Mouse (Mus musculus) MEL (cell line): ENCODE data around the gene Omp. TPM values are rescaled to one million over a fixed set of nuclear protein-coding genes. Genes with fewer than 3 reads are reported as not detected.

Experiments
- DNase-seq: peaks from one replicate; pipeline ENCODE4 v3.0.0; 2011; ENCODE audit warnings: low read depth, low spot score
- H3K27ac ChIP-seq: 2 replicates; pipeline ENCODE4 v1.5.1; 2012; ENCODE audit warnings: low read depth, mild to moderate bottlenecking, control low read depth, low read length, moderate library complexity; ENCODE audit not compliant: control insufficient read depth
- H3K27me3 ChIP-seq, 2 experiments: fragments of 150-350 bp in 1 of 2; sonication (generic) in 1 of 2; 2 replicates each; pipeline ENCODE4 v1.6.1; 2012; ENCODE audit warnings: low read length in 2 of 2, mild to moderate bottlenecking in 2 of 2, improper control_type of control experiment in 1 of 2, moderate library complexity in 1 of 2; ENCODE audit not compliant: insufficient read depth in 2 of 2, control insufficient read depth in 1 of 2
- H3K36me3 ChIP-seq, 2 experiments: 2 replicates each; pipeline ENCODE4 v1.6.1; 2012 to 2014; ENCODE audit warnings: low read length in 2 of 2, improper control_type of control experiment in 1 of 2, inconsistent platforms in 1 of 2, mild to moderate bottlenecking in 1 of 2; ENCODE audit not compliant: insufficient read depth in 2 of 2, control insufficient read depth in 1 of 2
- H3K4me1 ChIP-seq, 2 experiments: fragments of 150-350 bp in 1 of 2; sonication (generic) in 1 of 2; 2 replicates each; pipeline ENCODE4 v1.6.1; 2012; ENCODE audit warnings: low read length in 2 of 2, improper control_type of control experiment in 1 of 2, mild to moderate bottlenecking in 1 of 2; ENCODE audit not compliant: insufficient read depth in 2 of 2, control insufficient read depth in 1 of 2
- H3K4me3 ChIP-seq, 2 experiments: fragments of 150-350 bp in 1 of 2; sonication (generic) in 1 of 2; 2 replicates each; pipeline ENCODE4 v1.5.1; 2012; ENCODE audit warnings: low read depth in 2 of 2, low read length in 2 of 2, mild to moderate bottlenecking in 2 of 2, moderate library complexity in 2 of 2, control low read depth in 1 of 2, improper control_type of control experiment in 1 of 2; ENCODE audit not compliant: control insufficient read depth in 1 of 2, insufficient read depth in 1 of 2
- H3K79me2 ChIP-seq: 2 replicates; pipeline ENCODE4 v1.6.1; 2012; ENCODE audit warnings: mild to moderate bottlenecking, low read length, moderate library complexity; ENCODE audit not compliant: control insufficient read depth, poor library complexity, insufficient read depth
- H3K9ac ChIP-seq: 2 replicates; pipeline ENCODE4 v1.6.1; 2012; ENCODE audit warnings: low read depth, mild to moderate bottlenecking, control low read depth, low read length, moderate library complexity; ENCODE audit not compliant: control insufficient read depth, poor library complexity, severe bottlenecking
- H3K9me3 ChIP-seq: fragments of 150-350 bp; sonication (generic); replicated peaks from 2 replicates; pipeline ENCODE4 v1.6.1; 2012; ENCODE audit warnings: mild to moderate bottlenecking, low read length, improper control_type of control experiment, moderate library complexity; ENCODE audit not compliant: insufficient read depth
- BHLHE40 ChIP-seq: IDR thresholded peaks from 2 replicates; pipeline ENCODE4 v1.6.1; 2012; ENCODE audit warnings: low read depth, mild to moderate bottlenecking, inconsistent platforms, low read length, improper control_type of control experiment, borderline replicate concordance
- CHD1 ChIP-seq: IDR thresholded peaks from 2 replicates; pipeline ENCODE4 v1.6.1; 2012; ENCODE audit warnings: low read depth, mild to moderate bottlenecking, inconsistent platforms, low read length, improper control_type of control experiment
- E2F4 ChIP-seq: IDR thresholded peaks from 2 replicates; pipeline ENCODE4 v1.6.1; 2011; ENCODE audit warnings: low read depth, low read length, improper control_type of control experiment, borderline replicate concordance
- EP300 ChIP-seq, 2 experiments: IDR thresholded peaks; 2 replicates each; pipeline ENCODE4 v1.6.1; 2011; ENCODE audit warnings: improper control_type of control experiment in 2 of 2, low read length in 2 of 2, low read depth in 1 of 2, mild to moderate bottlenecking in 1 of 2
- GATA1 ChIP-seq: IDR thresholded peaks from 2 replicates; pipeline ENCODE4 v1.6.1; 2011; ENCODE audit warnings: low read depth, low read length, improper control_type of control experiment
- MAFK ChIP-seq: IDR thresholded peaks from 2 replicates; pipeline ENCODE4 v1.6.1; 2011; ENCODE audit warnings: low read depth, mild to moderate bottlenecking, low read length, improper control_type of control experiment, borderline replicate concordance
- MYB ChIP-seq: IDR thresholded peaks from 2 replicates; pipeline ENCODE4 v1.6.1; 2011; ENCODE audit warnings: mild to moderate bottlenecking, low read depth, low read length, improper control_type of control experiment
- NELFE ChIP-seq: IDR thresholded peaks from 2 replicates; pipeline ENCODE4 v1.6.1; 2011; ENCODE audit warnings: low read depth, low read length, improper control_type of control experiment
- POLR2A ChIP-seq, 2 experiments: IDR thresholded peaks; 2 replicates each; pipeline ENCODE4 v1.6.1; 2011 to 2012; ENCODE audit warnings: low read length in 2 of 2, mild to moderate bottlenecking in 2 of 2, control low read depth in 1 of 2, improper control_type of control experiment in 1 of 2, low read depth in 1 of 2, moderate library complexity in 1 of 2; ENCODE audit not compliant: control insufficient read depth in 1 of 2, insufficient read depth in 1 of 2, poor library complexity in 1 of 2
- RAD21 ChIP-seq: IDR thresholded peaks from 2 replicates; pipeline ENCODE4 v1.6.1; 2011; ENCODE audit warnings: mild to moderate bottlenecking, low read depth, low read length, improper control_type of control experiment
- SMC3 ChIP-seq: IDR thresholded peaks from 2 replicates; pipeline ENCODE4 v1.6.1; 2011; ENCODE audit warnings: low read depth, low read length, improper control_type of control experiment
- TCF12 ChIP-seq: IDR thresholded peaks from 2 replicates; pipeline ENCODE4 v1.6.1; 2014; ENCODE audit warnings: low read depth, mild to moderate bottlenecking, inconsistent platforms, low read length, improper control_type of control experiment, moderate library complexity
- ZC3H11A ChIP-seq: IDR thresholded peaks from 2 replicates; pipeline ENCODE4 v1.6.1; 2012; ENCODE audit warnings: low read depth, mild to moderate bottlenecking, inconsistent platforms, low read length, improper control_type of control experiment
- ZKSCAN1 ChIP-seq: IDR thresholded peaks from 2 replicates; pipeline ENCODE4 v1.6.1; 2012; ENCODE audit warnings: low read depth, mild to moderate bottlenecking, inconsistent platforms, low read length, improper control_type of control experiment, moderate library complexity
- ZMIZ1 ChIP-seq: IDR thresholded peaks from 2 replicates; pipeline ENCODE4 v1.6.1; 2012; ENCODE audit warnings: low read depth, mild to moderate bottlenecking, inconsistent platforms, low read length, improper control_type of control experiment, moderate library complexity
- polyA plus RNA-seq, 2 experiments: library from polyadenylated mRNA; stranded (reverse) in 1 of 2; unstranded in 1 of 2; fragments of >175 nt in 1 of 2; fragments of >200 nt in 1 of 2; gene quantifications; 2 replicates each; pipeline versions ENCODE4 v1.2.1 to v1.2.4; 2012; ENCODE audit warnings: low replicate concordance in 2 of 2, low read depth in 1 of 2; ENCODE audit not compliant: insufficient read length in 2 of 2, insufficient read depth in 1 of 2, missing spikeins in 1 of 2
- total RNA-seq: library from RNA; depleted of rRNA; stranded (reverse); fragments of 300-350 nt; gene quantifications from 2 replicates; pipeline ENCODE4 v1.2.3, GENCODE M21; 2012

Gene Omp
- total and polyA plus RNA-seq, 3 experiments: 0.07 to 0.08 TPM; not detected in 1

DNA sequence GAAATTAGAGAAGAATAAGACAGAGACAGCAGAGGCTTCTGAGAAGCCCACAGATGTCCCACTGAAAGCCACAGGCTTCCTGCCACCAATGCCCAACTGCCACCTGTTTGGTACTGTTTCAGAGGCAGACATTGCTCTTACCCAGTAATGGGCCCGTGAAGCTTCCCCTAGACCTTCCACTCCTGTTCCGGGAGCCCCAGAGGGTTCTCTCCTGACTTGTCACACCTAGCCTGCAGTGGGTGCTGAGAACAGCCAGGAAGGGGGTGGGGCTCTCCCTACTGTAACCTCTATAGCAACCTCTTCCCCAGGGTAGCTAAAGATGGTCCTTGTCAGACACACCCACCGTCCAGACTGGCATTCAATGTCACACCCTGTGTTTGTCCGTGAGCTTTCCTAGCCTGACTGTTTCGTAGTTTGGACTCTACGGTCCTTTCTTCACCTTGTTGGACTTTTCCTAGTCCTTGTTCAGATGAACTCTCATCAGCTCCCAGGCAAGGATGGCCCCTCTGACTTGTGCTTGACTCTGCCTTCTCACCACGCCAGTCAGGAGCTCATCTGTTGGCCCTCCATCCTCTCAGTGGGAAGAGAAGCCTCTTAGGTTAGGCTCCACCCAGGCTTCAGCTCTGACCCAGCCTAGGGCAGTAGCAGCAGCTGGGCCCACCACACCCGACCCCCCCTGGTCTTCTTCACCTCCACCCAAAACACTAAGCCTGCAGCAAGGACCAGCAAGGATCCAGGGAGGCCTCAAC, 31.2 kb upstream of the Omp start:
- TF ChIP-seq RAD21: no peak
- TF ChIP-seq MYB: no peak
- no peak for TF ChIP-seq E2F4
- no peak for TF ChIP-seq TCF12
- TF ChIP-seq ZKSCAN1: no peak
- TF ChIP-seq POLR2A (IDR thresholded peaks at IDR 0.05; ENCODE audit: control insufficient read depth in 1 of 2, insufficient read depth in 1 of 2, low read depth in 1 of 2, low read length in 2 of 2, poor library complexity in 1 of 2): no peak
- TF ChIP-seq, all 39 proteins: peak for 0
- Histone ChIP-seq H3K4me1 (0 out of 4 replicates have a peak, but pooled peaks cover 2 to 3% of the 10 kb centered on the region in 2 experiments), H3K9me3 (no peaks in the 10 kb centered on the region), H3K27ac (no peak overlapping the region), H3K9ac (no peak overlapping the region), H3K79me2 (no peaks in the 10 kb centered on the region), H3K4me3 (no peak overlapping the region), H3K36me3 (no peaks in the 10 kb centered on the region), H3K27me3 (no peaks in the 10 kb centered on the region)
- no peak for DNase-seq

DNA sequence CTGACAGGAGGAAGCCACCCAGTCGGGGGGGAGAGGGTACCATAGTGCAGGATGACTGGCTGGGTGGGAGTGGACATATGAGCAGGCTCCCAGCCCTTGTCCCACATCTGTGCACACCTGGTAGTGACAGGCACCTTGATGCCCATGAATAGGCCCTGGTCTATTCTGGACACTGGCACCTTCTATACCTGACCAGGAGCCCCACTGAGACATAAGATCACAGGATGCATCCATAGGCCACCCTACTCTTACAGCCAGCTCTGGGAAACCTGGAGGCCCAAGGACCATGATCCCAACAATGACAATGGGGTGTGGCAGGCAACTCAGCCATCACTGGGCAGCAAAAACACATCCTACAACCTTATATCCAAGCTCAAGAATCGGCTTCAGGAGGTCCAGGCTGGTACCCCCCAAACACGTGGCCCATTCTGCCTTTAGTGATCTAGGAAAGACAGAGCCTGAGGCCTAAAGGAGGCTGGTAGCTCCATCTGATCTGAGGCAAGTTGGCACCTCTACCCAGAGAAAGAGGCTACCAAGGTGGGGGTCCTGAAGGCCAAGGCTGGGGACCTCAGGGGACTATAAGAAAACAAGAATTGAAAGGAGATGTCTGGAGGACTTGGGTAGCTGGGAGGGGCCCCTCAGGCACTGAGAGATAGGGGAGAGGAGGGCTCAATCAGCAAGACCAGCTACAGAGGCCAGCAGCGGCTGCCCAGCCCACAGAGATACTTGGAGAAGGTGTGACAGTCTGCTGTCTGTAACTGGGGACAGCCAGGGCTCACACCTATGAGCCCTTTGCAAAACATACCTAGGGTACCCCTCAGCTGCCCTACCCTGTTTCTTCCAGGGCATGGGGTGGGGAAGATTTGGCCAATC, 29.8 kb upstream of the Omp start:
- no peaks in the 10 kb centered on the region for H3K9me3 ChIP-seq
- no peak overlapping the region for H3K9ac ChIP-seq
- H3K27me3 ChIP-seq: no peaks in the 10 kb centered on the region
- no peak overlapping the region for H3K27ac ChIP-seq
- H3K36me3 ChIP-seq: peaks cover 0 to 4% of the 10 kb centered on the region in 2 experiments; a peak in 2 of 4 replicates
- no peak overlapping the region for H3K4me3 ChIP-seq
- no peaks in the 10 kb centered on the region for H3K79me2 ChIP-seq
- peaks cover 4 to 15% of the 10 kb centered on the region in 2 experiments; a peak in 3 of 4 replicates for H3K4me1 ChIP-seq
- DNase-seq: no peak
- TF ChIP-seq SMC3 (no peak), GATA1 (no peak), CHD1 (no peak), ZMIZ1 (no peak), ZC3H11A (no peak), EP300 (IDR thresholded peaks at IDR 0.05; ENCODE audit: low read depth in 1 of 2, low read length in 2 of 2) (no peak), RAD21 (no peak), NELFE (no peak), MAFK (no peak), BHLHE40 (no peak)
